Comparison of ENCODE assay signal across 27 mouse cellular contexts in the genomic region with DNA sequence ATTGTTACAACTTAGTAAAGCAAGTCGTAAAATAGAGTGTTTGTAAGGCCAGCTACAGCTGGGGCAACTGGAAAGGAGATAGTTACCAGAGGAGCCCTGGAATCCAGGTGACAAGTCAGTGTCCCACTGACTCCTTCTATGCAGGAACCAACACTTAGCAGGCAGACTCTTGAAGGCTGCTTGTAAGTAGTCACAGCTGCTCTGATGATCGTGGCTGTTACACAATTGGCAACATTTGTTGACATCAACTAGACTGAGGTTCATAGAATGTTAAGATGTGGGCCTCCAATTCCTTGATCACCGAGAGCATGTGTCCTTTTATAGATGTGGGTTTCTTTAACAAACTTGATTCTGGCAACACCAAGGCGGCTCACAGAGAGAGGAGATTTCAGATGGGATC.
A peak's percentile ranks its signal among the peaks of the same experiment; 100 is the strongest.
DNase-seq lines count a peak whose midpoint lies in the region; ATAC-seq and TF ChIP-seq lines count a peak whose summit lies in the region.
"Had no signal": no experiment of that assay in that cellular context is flagged by ENCODE, and none has a peak within 500 bp of the region (broad histone marks: within the 10 kb centered on the region; RNA-seq: fewer than 3 reads in every experiment).

No protein-coding gene starts in this region.

- H3K9ac ChIP-seq in lung, postnatal 0 days (replicated peaks; ENCODE audit: low read depth) = no peak overlapping the region
- H3K9ac ChIP-seq: embryonic facial prominence, embryonic 13.5 days; forebrain, embryonic 12.5 days; heart, embryonic 13.5 days; hindbrain, embryonic 12.5 days; limb, embryonic 13.5 days; liver, embryonic 12.5 days had no signal

- H3K4me2 ChIP-seq in lung, postnatal 0 days (replicated peaks; ENCODE audit: low read depth, low read length) = no peak overlapping the region
- H3K4me2 ChIP-seq: embryonic facial prominence, embryonic 13.5 days; forebrain, embryonic 12.5 days; heart, embryonic 13.5 days; hindbrain, embryonic 12.5 days; limb, embryonic 13.5 days; liver, embryonic 12.5 days had no signal

- no peak for TF ChIP-seq EP300 in lung, postnatal 0 days (IDR thresholded peaks at IDR 0.05)

- intact Hi-C loops in gastrocnemius, adult 2 months (cut with DNase I) = no loop called here

- 64% methylated on average over 4 of the region's 4 CpGs for WGBS in kidney, adult 2 months
- 32% methylated on average over 4 of the region's 4 CpGs for WGBS in lung, postnatal 0 days

- TF ChIP-seq CTCF in gastrocnemius, adult 2 months (IDR thresholded peaks at IDR 0.05) = no peak
- no peak for TF ChIP-seq CTCF in kidney, adult 2 months (conservative IDR thresholded peaks at IDR 0.05; ENCODE audit: insufficient read depth, insufficient read length, low read depth, low read length)
- TF ChIP-seq CTCF in lung, postnatal 0 days (IDR thresholded peaks at IDR 0.05) = no peak

- peaks cover 8% of the 10 kb centered on the region for H3K4me1 ChIP-seq in kidney, adult 2 months (ENCODE audit: control insufficient read depth, insufficient read depth, low read length)
- no peaks in the 10 kb centered on the region for H3K4me1 ChIP-seq in lung, postnatal 0 days (ENCODE audit: insufficient read depth, low read depth, low read length)
- H3K4me1 ChIP-seq: hindbrain, embryonic 12.5 days; liver, embryonic 12.5 days had no signal

- H3K9me3 ChIP-seq in lung, postnatal 0 days (ENCODE audit: low read length) = no peaks in the 10 kb centered on the region
- H3K9me3 ChIP-seq: embryonic facial prominence, embryonic 13.5 days; forebrain, embryonic 12.5 days; heart, embryonic 13.5 days; limb, embryonic 13.5 days; liver, embryonic 12.5 days had no signal

- DNase-seq in gastrocnemius, adult 2 months = no peak
- DNase-seq in gastrocnemius, adult 8-10 months (ENCODE audit: low spot score in 2 of 2) = no peak
- DNase-seq in kidney, adult 2 months = no peak
- DNase-seq in kidney, postnatal 25 days = no peak
- peak; percentile 68 for DNase-seq in lung, postnatal 0 days (ENCODE audit: low spot score)
- no peak for DNase-seq in lung, postnatal 4 days
- DNase-seq in brain, adult 2 months (ENCODE audit: low read depth, low spot score) = peak; percentile 20
- no peak for DNase-seq in urinary bladder, postnatal 14 days (ENCODE audit: low spot score)
- DNase-seq: adrenal gland, postnatal 25 days; cerebellum, adult 11-12 months; cerebellum, postnatal 14 days; gastrocnemius, postnatal 10 days; kidney, adult 18-20 months; kidney, postnatal 14 days; layer of hippocampus, postnatal 36 days; lung, adult 18-20 months; midbrain, embryonic 14.5 days; thymus, adult 18-20 months; thymus, postnatal 36 days had no signal

- no peaks in the 10 kb centered on the region for H3K27me3 ChIP-seq in kidney, adult 2 months (replicated peaks; ENCODE audit: control insufficient read depth, insufficient read depth, low read length)
- H3K27me3 ChIP-seq in lung, postnatal 0 days (replicated peaks; ENCODE audit: insufficient read depth, low read length) = no peaks in the 10 kb centered on the region
- H3K27me3 ChIP-seq: embryonic facial prominence, embryonic 13.5 days; forebrain, embryonic 12.5 days; heart, embryonic 13.5 days; hindbrain, embryonic 12.5 days; limb, embryonic 13.5 days; liver, embryonic 12.5 days; megakaryocyte, embryonic 14.5 days had no signal

- no peak overlapping the region for H3K4me3 ChIP-seq in gastrocnemius, adult 2 months
- no peak overlapping the region for H3K4me3 ChIP-seq in kidney, adult 2 months (ENCODE audit: insufficient read depth, low read depth, low read length)
- H3K4me3 ChIP-seq in lung, postnatal 0 days (ENCODE audit: low read depth, low read length) = no peak overlapping the region
- H3K4me3 ChIP-seq: embryonic facial prominence, embryonic 13.5 days; erythroblast, embryonic 14.5 days; forebrain, embryonic 12.5 days; heart, embryonic 13.5 days; hindbrain, embryonic 12.5 days; limb, embryonic 13.5 days; liver, embryonic 12.5 days; megakaryocyte, embryonic 14.5 days had no signal

- ATAC-seq in lung, postnatal 0 days = peak; percentile 53
- ATAC-seq: liver, embryonic 12.5 days had no signal

- TF ChIP-seq POLR2A in kidney, adult 2 months (IDR thresholded peaks at IDR 0.05; ENCODE audit: low read depth, low read length) = no peak

- peak overlapping the region; percentile 57 for H3K27ac ChIP-seq in gastrocnemius, adult 2 months
- 0 out of 2 replicates have a peak overlapping the region, but pooled peaks have one; percentile 46 for H3K27ac ChIP-seq in kidney, adult 2 months (ENCODE audit: insufficient read depth, low read depth, low read length)
- H3K27ac ChIP-seq in lung, postnatal 0 days (ENCODE audit: low read length) = 0 out of 2 replicates have a peak overlapping the region, but pooled peaks have one; percentile 20
- H3K27ac ChIP-seq: embryonic facial prominence, embryonic 13.5 days; forebrain, embryonic 12.5 days; heart, embryonic 13.5 days; hindbrain, embryonic 12.5 days; limb, embryonic 13.5 days; liver, embryonic 12.5 days had no signal

- no peaks in the 10 kb centered on the region for H3K36me3 ChIP-seq in kidney, adult 2 months (ENCODE audit: control insufficient read depth, insufficient read depth, low read length)
- no peaks in the 10 kb centered on the region for H3K36me3 ChIP-seq in lung, postnatal 0 days (ENCODE audit: insufficient read depth, low read length)
- H3K36me3 ChIP-seq: forebrain, embryonic 12.5 days; hindbrain, embryonic 12.5 days; liver, embryonic 12.5 days had no signal

Comparison
In these comparisons a context has a peak if more than half of its experiments do, and no peak if none do; other contexts are left out.
1. DNase-seq: peak in lung, postnatal 0 days (single experiment) and brain, adult 2 months (single experiment); none in gastrocnemius, adult 2 months (single experiment), gastrocnemius, adult 8-10 months (0 of 2), kidney, adult 2 months (single experiment), kidney, postnatal 25 days (0 of 2), lung, postnatal 4 days (0 of 2) and urinary bladder, postnatal 14 days (single experiment).
2. Peak in every context shown above with its lines, with median percentiles within 50 percentile points of each other: H3K27ac ChIP-seq.